Mouse (Mus musculus): ENCODE measurements around the gene Tnip1. TPM values are rescaled to one million over a fixed set of nuclear protein-coding genes. Genes with fewer than 3 reads are reported as not detected.

The Tnip1 gene
- polyA plus RNA-seq, 1 experiment = 69.0 TPM

DNA sequence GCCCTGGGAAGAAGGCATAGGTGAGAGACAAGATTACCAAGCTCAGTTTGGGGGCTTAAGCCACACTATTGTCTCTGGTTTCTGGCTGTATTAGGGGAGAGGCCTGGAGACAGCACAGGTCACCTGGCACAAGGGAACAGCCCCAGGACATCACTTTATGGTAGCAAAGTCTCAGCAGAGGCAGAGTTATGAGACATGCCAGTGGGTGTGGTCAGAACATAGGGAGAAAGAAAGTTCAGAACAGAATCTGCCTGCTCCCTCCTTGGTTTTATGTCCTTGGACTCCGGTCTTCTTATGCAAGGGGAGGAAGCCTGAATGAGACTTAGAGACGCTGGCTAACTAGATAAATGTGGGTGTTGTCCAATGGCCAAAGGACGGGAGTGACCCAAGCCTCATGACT, 18.0 kb downstream of the Tnip1 start:
- no peak overlapping the region for H3K4me3 ChIP-seq (replicated peaks)
- peaks cover 90% of the 10 kb centered on the region for H3K36me3 ChIP-seq (replicated peaks; ENCODE audit: low read length)
- H3K9me3 ChIP-seq = no peaks in the 10 kb centered on the region
- H3K4me1 ChIP-seq = peaks cover 74% of the 10 kb centered on the region
- no peaks in the 10 kb centered on the region for H3K27me3 ChIP-seq (replicated peaks)
- no peak for TF ChIP-seq GATA1 (IDR thresholded peaks at IDR 0.05; ENCODE audit: borderline replicate concordance, low read length)
- TF ChIP-seq FLI1 (IDR thresholded peaks at IDR 0.05; ENCODE audit: low read length) = no peak

DNA sequence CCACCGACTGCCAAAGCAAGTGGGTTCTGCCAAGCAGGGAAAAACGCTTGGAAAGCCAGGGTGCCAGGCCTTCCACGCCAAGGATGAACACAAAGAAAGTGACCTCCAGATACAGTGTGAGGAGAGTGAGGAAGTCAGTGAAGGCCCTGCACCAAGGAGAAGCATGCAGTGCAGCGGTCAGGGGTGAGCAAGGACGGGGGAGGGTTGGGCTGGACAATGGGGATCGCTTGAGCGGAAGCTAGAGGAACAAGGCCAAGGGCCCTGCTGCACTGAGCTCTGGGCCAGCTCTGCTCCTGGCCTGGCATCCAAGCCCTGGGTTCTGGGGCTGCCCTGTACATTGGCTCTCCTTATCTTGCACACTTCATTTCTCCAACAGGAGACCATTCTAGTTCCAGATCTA, 22.7 kb downstream of the Tnip1 start:
- H3K27me3 ChIP-seq (replicated peaks) = no peaks in the 10 kb centered on the region
- H3K9me3 ChIP-seq = no peaks in the 10 kb centered on the region
- H3K4me1 ChIP-seq = peaks cover 88% of the 10 kb centered on the region
- no peak for TF ChIP-seq GATA1 (IDR thresholded peaks at IDR 0.05; ENCODE audit: borderline replicate concordance, low read length)
- TF ChIP-seq FLI1 (IDR thresholded peaks at IDR 0.05; ENCODE audit: low read length) = no peak
- H3K4me3 ChIP-seq (replicated peaks) = no peak overlapping the region
- peaks cover 96% of the 10 kb centered on the region for H3K36me3 ChIP-seq (replicated peaks; ENCODE audit: low read length)

DNA sequence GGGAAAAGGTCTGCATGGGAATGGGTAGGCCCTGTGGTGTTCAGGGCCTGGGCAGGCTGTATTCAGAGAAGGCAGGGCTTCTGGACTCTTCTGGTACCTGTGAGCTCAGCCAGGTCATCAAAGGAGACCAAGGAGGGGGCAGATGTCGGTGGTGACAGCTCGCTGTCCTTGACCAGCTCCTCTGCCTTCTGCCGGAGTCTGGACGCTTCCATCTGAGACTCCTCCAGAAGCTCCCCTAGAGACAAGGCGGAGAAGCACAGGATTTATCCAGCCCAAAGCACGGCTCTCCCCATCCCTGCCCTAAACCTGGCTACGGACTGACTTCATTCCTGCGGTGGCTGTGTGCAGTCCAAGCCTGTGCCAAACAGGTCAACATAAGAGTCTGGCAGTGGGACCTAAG, 23.2 kb downstream of the Tnip1 start:
- Histone ChIP-seq H3K4me1 (peaks cover 88% of the 10 kb centered on the region), H3K4me3 (replicated peaks) (no peak overlapping the region), H3K36me3 (replicated peaks; ENCODE audit: low read length) (peaks cover 95% of the 10 kb centered on the region), H3K27me3 (replicated peaks) (no peaks in the 10 kb centered on the region), H3K9me3 (no peaks in the 10 kb centered on the region)
- TF ChIP-seq FLI1 (IDR thresholded peaks at IDR 0.05; ENCODE audit: low read length) (no peak), GATA1 (IDR thresholded peaks at IDR 0.05; ENCODE audit: borderline replicate concordance, low read length) (no peak)

DNA sequence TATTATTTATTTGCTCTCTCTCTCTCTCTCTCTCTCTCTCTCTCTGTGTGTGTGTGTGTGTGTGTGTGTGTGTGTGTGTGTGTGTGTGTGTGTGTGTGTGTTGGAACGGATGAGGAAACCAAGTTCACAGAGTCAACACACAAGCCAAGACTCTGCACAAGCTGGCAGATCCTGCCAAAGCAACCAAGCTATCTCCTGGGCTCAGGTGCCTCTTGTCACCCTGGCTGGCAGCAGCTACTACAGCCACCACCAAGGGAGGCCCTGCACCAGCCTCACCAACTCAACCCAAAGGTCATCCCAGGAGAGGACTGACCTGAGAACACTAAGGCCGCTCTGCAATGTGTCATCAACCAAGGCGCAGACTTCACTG, 26.0 kb downstream of the Tnip1 start:
- Histone ChIP-seq H3K4me3 (replicated peaks) (no peak overlapping the region), H3K36me3 (replicated peaks; ENCODE audit: low read length) (peaks cover 98% of the 10 kb centered on the region), H3K4me1 (peaks cover 84% of the 10 kb centered on the region), H3K9me3 (no peaks in the 10 kb centered on the region), H3K27me3 (replicated peaks) (no peaks in the 10 kb centered on the region)
- TF ChIP-seq GATA1 (IDR thresholded peaks at IDR 0.05; ENCODE audit: borderline replicate concordance, low read length) = no peak
- no peak for TF ChIP-seq FLI1 (IDR thresholded peaks at IDR 0.05; ENCODE audit: low read length)

GRCm38 (mm10) chr11:54936035-54936770, 26.5 kb downstream of the Tnip1 start:
- TF ChIP-seq GATA1 (IDR thresholded peaks at IDR 0.05; ENCODE audit: borderline replicate concordance, low read length) = no peak
- TF ChIP-seq FLI1 (IDR thresholded peaks at IDR 0.05; ENCODE audit: low read length) = no peak
- Histone ChIP-seq H3K36me3 (replicated peaks; ENCODE audit: low read length) (peaks cover 98% of the 10 kb centered on the region), H3K4me1 (peaks cover 79% of the 10 kb centered on the region), H3K27me3 (replicated peaks) (no peaks in the 10 kb centered on the region), H3K4me3 (replicated peaks) (no peak overlapping the region), H3K9me3 (no peaks in the 10 kb centered on the region)

DNA sequence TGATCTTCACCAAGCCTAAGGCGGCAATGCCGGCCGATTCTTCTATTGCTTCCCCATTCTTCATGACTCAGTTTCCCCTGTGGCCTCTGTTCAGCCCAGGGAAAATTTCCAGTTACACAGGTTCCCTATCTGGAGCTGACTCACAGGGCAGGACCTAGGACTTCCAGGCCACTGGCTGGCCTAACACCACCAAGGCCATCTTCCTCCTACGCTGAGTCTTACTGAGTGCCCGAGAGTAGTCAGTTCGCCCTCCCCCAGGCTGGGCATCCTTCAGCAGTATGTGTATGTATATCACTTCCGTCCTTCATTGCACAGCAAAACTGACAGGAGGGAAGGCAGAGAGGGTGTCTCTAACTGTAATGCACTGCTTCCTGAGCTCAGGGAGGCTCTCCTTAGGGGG, 28.5 kb downstream of the Tnip1 start:
- Histone ChIP-seq H3K27me3 (replicated peaks) (no peaks in the 10 kb centered on the region), H3K36me3 (replicated peaks; ENCODE audit: low read length) (peaks cover 98% of the 10 kb centered on the region), H3K4me3 (replicated peaks) (peak overlapping the region; percentile 24), H3K9me3 (no peaks in the 10 kb centered on the region), H3K4me1 (peaks cover 65% of the 10 kb centered on the region)
- TF ChIP-seq GATA1 (IDR thresholded peaks at IDR 0.05; ENCODE audit: borderline replicate concordance, low read length) = no peak

DNA sequence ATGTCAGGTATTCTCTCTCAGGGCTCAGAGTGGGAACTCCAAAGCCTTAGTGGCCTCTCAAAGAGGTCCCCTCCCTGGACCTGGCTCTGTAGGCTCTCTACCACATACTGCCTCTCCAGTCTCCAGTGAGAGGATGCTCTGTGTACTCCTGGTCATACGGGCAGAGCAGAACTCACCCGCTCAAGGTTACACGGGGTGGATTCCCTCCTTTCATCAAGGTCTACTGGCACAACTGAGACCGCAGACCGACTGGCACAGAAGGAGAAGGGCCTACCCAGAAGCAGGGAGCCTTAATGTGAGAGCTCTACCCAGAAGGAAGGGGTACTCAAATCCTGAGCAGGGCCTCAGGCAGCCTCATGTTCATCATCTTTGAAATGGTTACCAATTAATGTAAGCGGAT, 30.2 kb downstream of the Tnip1 start:
- no peak for TF ChIP-seq FLI1 (IDR thresholded peaks at IDR 0.05; ENCODE audit: low read length)
- TF ChIP-seq GATA1 (IDR thresholded peaks at IDR 0.05; ENCODE audit: borderline replicate concordance, low read length) = no peak
- no peak overlapping the region for H3K4me3 ChIP-seq (replicated peaks)
- H3K9me3 ChIP-seq = no peaks in the 10 kb centered on the region
- no peaks in the 10 kb centered on the region for H3K27me3 ChIP-seq (replicated peaks)
- peaks cover 58% of the 10 kb centered on the region for H3K4me1 ChIP-seq
- H3K36me3 ChIP-seq (replicated peaks; ENCODE audit: low read length) = peaks cover 98% of the 10 kb centered on the region

DNA sequence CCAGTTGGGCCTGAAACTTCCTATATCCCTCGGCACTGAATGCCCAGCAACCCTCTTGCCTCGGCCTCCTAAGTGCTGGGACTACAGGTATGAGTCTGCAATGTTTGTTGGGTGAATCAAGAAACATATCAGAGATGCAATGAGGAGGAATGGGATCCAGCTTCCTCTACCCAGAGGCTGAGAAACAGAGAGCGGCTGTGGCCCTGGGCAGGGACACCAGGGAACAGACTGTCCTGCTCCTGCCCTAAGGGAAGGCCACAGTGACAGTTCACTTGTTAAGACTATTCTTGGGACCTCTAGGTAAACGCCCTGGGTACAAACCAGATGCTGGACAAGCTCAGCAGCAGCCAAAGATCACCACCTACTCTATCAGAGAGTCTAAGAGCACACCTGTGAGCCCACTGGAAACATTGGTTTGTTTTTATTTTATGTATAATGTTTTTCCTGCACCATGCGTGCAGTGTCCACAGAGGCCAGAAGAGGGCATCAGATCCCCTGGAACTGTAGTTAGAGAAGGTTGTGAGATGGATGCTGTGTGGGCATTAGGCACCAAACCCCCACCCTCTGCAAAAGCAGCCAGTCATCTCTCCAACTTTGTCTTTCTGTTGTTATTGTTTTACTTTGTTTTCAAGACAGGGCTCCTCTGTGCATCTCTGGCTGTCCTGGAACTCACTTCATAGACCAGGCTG, 31.2 kb downstream of the Tnip1 start:
- TF ChIP-seq FLI1 (IDR thresholded peaks at IDR 0.05; ENCODE audit: low read length) = no peak
- TF ChIP-seq GATA1 (IDR thresholded peaks at IDR 0.05; ENCODE audit: borderline replicate concordance, low read length) = no peak
- H3K36me3 ChIP-seq (replicated peaks; ENCODE audit: low read length) = peaks cover 98% of the 10 kb centered on the region
- peaks cover 53% of the 10 kb centered on the region for H3K4me1 ChIP-seq
- H3K9me3 ChIP-seq = no peaks in the 10 kb centered on the region
- no peaks in the 10 kb centered on the region for H3K27me3 ChIP-seq (replicated peaks)
- no peak overlapping the region for H3K4me3 ChIP-seq (replicated peaks)

GRCm38 (mm10) chr11:54930318-54930979, 32.3 kb downstream of the Tnip1 start:
- Histone ChIP-seq H3K4me1 (peaks cover 50% of the 10 kb centered on the region), H3K9me3 (no peaks in the 10 kb centered on the region), H3K4me3 (replicated peaks) (no peak overlapping the region), H3K27me3 (replicated peaks) (no peaks in the 10 kb centered on the region), H3K36me3 (replicated peaks; ENCODE audit: low read length) (peaks cover 98% of the 10 kb centered on the region)
- TF ChIP-seq GATA1 (IDR thresholded peaks at IDR 0.05; ENCODE audit: borderline replicate concordance, low read length) (no peak), FLI1 (IDR thresholded peaks at IDR 0.05; ENCODE audit: low read length) (no peak)

- H3K4me3 ChIP-seq (replicated peaks) = no peak overlapping the region
- no peaks in the 10 kb centered on the region for H3K9me3 ChIP-seq
- H3K27me3 ChIP-seq (replicated peaks) = no peaks in the 10 kb centered on the region
- H3K36me3 ChIP-seq (replicated peaks; ENCODE audit: low read length) = peaks cover 97% of the 10 kb centered on the region
- TF ChIP-seq GATA1 (IDR thresholded peaks at IDR 0.05; ENCODE audit: borderline replicate concordance, low read length) (no peak), FLI1 (IDR thresholded peaks at IDR 0.05; ENCODE audit: low read length) (no peak)
- peaks cover 42% of the 10 kb centered on the region for H3K4me1 ChIP-seq
These were observed 33.0 kb downstream of the Tnip1 start for GRCm38 (mm10) chr11:54929744-54930143.

Data from megakaryocyte, embryonic 14.5 days (primary cell).